Mouse (Mus musculus) heart, embryonic 12.5 days (tissue): ENCODE results near the gene BC049715. TPM values are rescaled to one million over a fixed set of nuclear protein-coding genes. Genes with fewer than 3 reads are reported as not detected.

Experiments
- microRNA-seq: library from miRNA; unstranded; fragments of <30 nt; microRNA quantifications from one replicate; pipeline ENCODE4, GENCODE M21; 2017
- polyA plus RNA-seq: library from polyadenylated mRNA; unstranded; fragments of >200 nt; fragmentation: Nextera tagmentation; extraction: Ambion mirVana; gene quantifications from 2 replicates; pipeline ENCODE4 v1.2.1, GENCODE M21; 2016

Gene BC049715
- polyA plus RNA-seq, 1 experiment from 2014 or later: 1.5 TPM

Small RNAs within 50 kb of the gene (microRNA-seq; reads per million reads assigned to microRNA genes)
- gene Gm44364: not detected

Other genes starting within 250 kb of the BC049715 start
- 6.0 and 6.1 TPM in 2 replicates for gene Plbd1, start 165.7 kb upstream of the BC049715 start, polyA plus RNA-seq
- 0.06 TPM in 1 of 2 replicates, not detected in the other for gene Gucy2c, start 45.9 kb upstream of the BC049715 start, polyA plus RNA-seq
- 0.41 and 0.45 TPM in 2 replicates for gene Hist4h4, start 23.2 kb upstream of the BC049715 start, polyA plus RNA-seq
- 85.2 and 86.2 TPM in 2 replicates for gene H2afj, start 19.4 kb upstream of the BC049715 start, polyA plus RNA-seq
- 90.5 and 91.8 TPM in 2 replicates for gene Wbp11, start 607 bp downstream of the BC049715 start, polyA plus RNA-seq
- not detected in 2 replicates for gene Smco3, start 7.8 kb downstream of the BC049715 start, polyA plus RNA-seq
- gene Art4, start 30.1 kb downstream of the BC049715 start, polyA plus RNA-seq: 21.8 and 22.5 TPM in 2 replicates
- gene Mgp, start 48.2 kb downstream of the BC049715 start, polyA plus RNA-seq: 139 TPM in 2 replicates
- gene Erp27, start 94.6 kb downstream of the BC049715 start, polyA plus RNA-seq: 0.98 and 1.0 TPM in 2 replicates
- gene Pde6h, start 96.2 kb downstream of the BC049715 start, polyA plus RNA-seq: 0.22 TPM in 1 of 2 replicates, not detected in the other
- gene Arhgdib, start 114.3 kb downstream of the BC049715 start, polyA plus RNA-seq: 93.8 and 99.8 TPM in 2 replicates